Mouse (Mus musculus) ES-Bruce4 (cell line): ENCODE results near the gene Psen2.

ENCODE experiments used
- CTCF ChIP-seq: IDR thresholded peaks from one replicate; pipeline ENCODE4 v1.8.1; 2011; ENCODE audit warnings: low read depth, low read length
- EP300 ChIP-seq: IDR thresholded peaks from 2 replicates; pipeline ENCODE4 v1.6.1; 2011; ENCODE audit warnings: low read depth, low read length; ENCODE audit not compliant: insufficient read depth
- POLR2A ChIP-seq: IDR thresholded peaks from one replicate; pipeline ENCODE4 v1.8.1; 2011; ENCODE audit warnings: low read length; ENCODE audit not compliant: insufficient read depth

GRCm38 (mm10) chr1:180302253-180303120, 39.2 kb upstream of the Psen2 start:
- TF ChIP-seq EP300, result no peak
- no peak for TF ChIP-seq POLR2A
- no peak for TF ChIP-seq CTCF
